Mouse (Mus musculus) liver, adult 2 months (tissue): ENCODE measurements at regions not wholly inside any gene's neighbourhood (a gene's known extent, or its start where the extent isn't known, plus 50 kb on each side); places are given as distances from the start of the nearest gene placed in this dataset.

Source experiments
- CTCF ChIP-seq: fragments of 200-500 bp; IDR thresholded peaks from 2 replicates; pipeline ENCODE4 v1.5.1; 2011; ENCODE audit warnings: low read depth, low read length, control low read depth
- POLR2A ChIP-seq: fragments of 200-500 bp; IDR thresholded peaks from 2 replicates; pipeline ENCODE4 v1.6.1; 2011; ENCODE audit warnings: low read length, control low read depth; ENCODE audit not compliant: insufficient read depth; ENCODE audit errors: extremely low read depth

DNA sequence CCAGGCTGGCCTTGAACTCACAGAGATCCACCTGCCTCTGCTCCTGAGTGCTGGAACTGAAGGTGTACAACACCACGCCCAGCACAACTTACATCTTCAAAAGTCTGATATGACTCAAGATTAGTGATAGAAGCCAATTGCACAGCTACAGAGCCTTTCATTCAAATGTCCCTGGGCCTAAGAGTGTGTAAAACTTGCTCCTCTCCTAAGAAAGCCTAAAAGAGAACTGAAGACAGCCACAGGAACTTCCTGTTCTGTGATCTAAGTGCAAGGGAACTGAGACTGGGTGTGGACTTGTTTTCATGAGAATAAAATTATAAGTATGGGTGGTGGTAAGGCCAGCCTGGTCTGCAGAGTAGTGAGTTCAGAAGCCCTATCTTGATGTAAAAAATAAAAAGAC is 52.5 kb upstream of the Kdm7a start:
- no peak for TF ChIP-seq CTCF
- no peak for TF ChIP-seq POLR2A
